In genomic region chr19:53519981-53520380, GRCm38 (mm10) we compare ENCODE assay signal across 19 mouse cellular contexts. TPM values are rescaled to one million over a fixed set of nuclear protein-coding genes. Genes with fewer than 3 reads are reported as not detected.
A peak's percentile ranks its signal among the peaks of the same experiment; 100 is the strongest.
DNase-seq lines count a peak whose midpoint lies in the region; ATAC-seq and TF ChIP-seq lines count a peak whose summit lies in the region.
"Had no signal": no experiment of that assay in that cellular context is flagged by ENCODE, and none has a peak within 500 bp of the region (broad histone marks: within the 10 kb centered on the region; RNA-seq: fewer than 3 reads in every experiment).

No protein-coding gene starts in this region.

- intact Hi-C loops in gastrocnemius, postnatal 14 days (cut with DNase I; ENCODE audit: low total_unique reads): no loop called here

- H3K4me2 ChIP-seq in liver, postnatal 0 days (ENCODE audit: low read depth, low read length): no peak overlapping the region; the same call in 1 of the 2 replicates
- H3K4me2 ChIP-seq: embryonic facial prominence, embryonic 12.5 days; forebrain, embryonic 15.5 days; kidney, embryonic 15.5 days; midbrain, embryonic 15.5 days had no signal

- no peaks in the 10 kb centered on the region for H3K36me3 ChIP-seq in liver, postnatal 0 days (replicated peaks; ENCODE audit: insufficient read depth, low read length)
- H3K36me3 ChIP-seq: embryonic facial prominence, embryonic 12.5 days; forebrain, embryonic 15.5 days; G1E; kidney, embryonic 15.5 days; midbrain, embryonic 15.5 days had no signal

- no peak overlapping the region for H3K27ac ChIP-seq in liver, postnatal 0 days (ENCODE audit: low read depth)
- H3K27ac ChIP-seq: embryonic facial prominence, embryonic 12.5 days; forebrain, embryonic 15.5 days; kidney, embryonic 15.5 days; layer of hippocampus, adult 2 months; midbrain, embryonic 15.5 days had no signal

- TF ChIP-seq EP300 in liver, postnatal 0 days (IDR thresholded peaks at IDR 0.05; ENCODE audit: low read depth): no peak

- no peak overlapping the region for H3K9ac ChIP-seq in liver, postnatal 0 days (replicated peaks)
- H3K9ac ChIP-seq: embryonic facial prominence, embryonic 12.5 days; forebrain, embryonic 15.5 days; kidney, embryonic 15.5 days; midbrain, embryonic 15.5 days had no signal

- H3K27me3 ChIP-seq in liver, postnatal 0 days (ENCODE audit: insufficient read depth, low read length): no peaks in the 10 kb centered on the region
- H3K27me3 ChIP-seq: embryonic facial prominence, embryonic 12.5 days; forebrain, embryonic 15.5 days had no signal

- H3K4me1 ChIP-seq in liver, postnatal 0 days (ENCODE audit: insufficient read depth): peaks cover 10% of the 10 kb centered on the region
- H3K4me1 ChIP-seq: midbrain, embryonic 15.5 days had no signal

- ATAC-seq in liver, postnatal 0 days: no peak
- peak; percentile 98 for ATAC-seq in inflammation-experienced regulatory T-cells, adult 6 months
- ATAC-seq: forebrain, embryonic 15.5 days; midbrain, embryonic 15.5 days had no signal

- TF ChIP-seq CTCF in liver, postnatal 0 days (IDR thresholded peaks at IDR 0.05; ENCODE audit: low read depth): no peak

- H3K9me3 ChIP-seq in liver, postnatal 0 days (ENCODE audit: low read length): no peaks in the 10 kb centered on the region
- H3K9me3 ChIP-seq: embryonic facial prominence, embryonic 12.5 days; forebrain, embryonic 15.5 days; kidney, embryonic 15.5 days; midbrain, embryonic 15.5 days had no signal

- 51% methylated on average over 10 of the region's 10 CpGs for WGBS in liver, postnatal 0 days (ENCODE audit: insufficient replicate concordance)

- H3K4me3 ChIP-seq in liver, postnatal 0 days (ENCODE audit: low read depth, low read length): no peak overlapping the region
- H3K4me3 ChIP-seq: embryonic facial prominence, embryonic 12.5 days; forebrain, embryonic 15.5 days; kidney, embryonic 15.5 days; layer of hippocampus, adult 2 months; megakaryocyte, embryonic 14.5 days; midbrain, embryonic 15.5 days had no signal

- peak; percentile 26 for DNase-seq in liver
- no peak for DNase-seq in liver, postnatal 0 days
- DNase-seq in thymus, postnatal 0 days (ENCODE audit: low spot score): peak; percentile 91
- no peak for DNase-seq in gastrocnemius, postnatal 14 days
- DNase-seq in kidney, postnatal 36 days: no peak
- DNase-seq in gastrocnemius, postnatal 10 days: no peak
- DNase-seq: adrenal gland, adult 8-10 months; cerebellum, adult 18-20 months; heart, adult 11 months; lung, postnatal 14 days; right cerebral cortex, adult 18-20 months had no signal

RNA-seq across cellular contexts. Expression of gene Dusp5, which starts 8.9 kb away (rescaled TPM):
- polyA plus RNA-seq in liver, postnatal 0 days (2015; fragmentation: Nextera tagmentation; extraction: Ambion mirVana): 2.7 and 3.4 TPM in 2 replicates
- polyA plus RNA-seq in inflammation-experienced regulatory T-cells, adult 6 months (2017; shearing (Covaris generic)): 10 to 100 TPM in 1 of 3 experiments, 1 to 10 TPM in 2; 5.8 to 13.8 (median 6.4) TPM
- polyA plus RNA-seq in thymus, postnatal 0 days (2015; fragmentation: Nextera tagmentation; extraction: Ambion mirVana): 33.2 and 34.4 TPM in 2 replicates
- 1 to 10 TPM; 1.3 to 2.2 TPM for total RNA-seq in gastrocnemius, postnatal 14 days (2021)
- total RNA-seq in gastrocnemius, postnatal 10 days (2021): 1 to 10 TPM; 1.3 to 2.3 TPM

Comparison
In these comparisons a context has a peak if more than half of its experiments do, and no peak if none do; other contexts are left out.
1. DNase-seq: peak in liver (single experiment) and thymus, postnatal 0 days (single experiment); none in liver, postnatal 0 days (single experiment), gastrocnemius, postnatal 14 days (single experiment), kidney, postnatal 36 days (0 of 2) and gastrocnemius, postnatal 10 days (single experiment).